Mouse (Mus musculus) heart, adult 8-10 months (tissue): ENCODE results near the gene Snrnp25. TPM values are rescaled to one million over a fixed set of nuclear protein-coding genes. Genes with fewer than 3 reads are reported as not detected.
A peak's percentile ranks its signal among the peaks of the same experiment; 100 is the strongest.

ENCODE experiments used
- DNase-seq: peaks from one replicate; pipeline ENCODE4 v3.0.0; 2022; ENCODE audit warnings: low spot score
- total RNA-seq, 4 experiments: library from RNA; stranded (reverse); gene quantifications; 2 replicates each; pipeline ENCODE4 v1.2.4; 2022

Gene Snrnp25
- total RNA-seq, result 10 to 100 TPM in 3 of 4 experiments, 1 to 10 TPM in 1; 9.7 to 14.0 (median 11.8) TPM

GRCm38 (mm10) chr11:32205058-32205873 is at the start of gene Snrnp25:
TSS of gene Snrnp25 (plus strand) at chr11:32205415.
- peak; percentile 98 for DNase-seq

- DNase-seq, result no peak
These were observed 48.2 kb upstream of the Snrnp25 start for GRCm38 (mm10) chr11:32156854-32157630.

GRCm38 (mm10) chr11:32157791-32158594 is 47.2 kb upstream of the Snrnp25 start:
- no peak for DNase-seq

- no peak for DNase-seq
These were observed 46.0 kb upstream of the Snrnp25 start for GRCm38 (mm10) chr11:32159176-32159575.

GRCm38 (mm10) chr11:32160341-32160740 is 44.9 kb upstream of the Snrnp25 start:
- no peak for DNase-seq

GRCm38 (mm10) chr11:32161500-32161899 is 43.7 kb upstream of the Snrnp25 start:
- DNase-seq, result no peak

GRCm38 (mm10) chr11:32161922-32162804 is 43.1 kb upstream of the Snrnp25 start:
- peak; percentile 9 for DNase-seq

GRCm38 (mm10) chr11:32166683-32167082 is 38.5 kb upstream of the Snrnp25 start:
- DNase-seq, result no peak

GRCm38 (mm10) chr11:32178506-32178905 is 26.7 kb upstream of the Snrnp25 start:
- no peak for DNase-seq

- no peak for DNase-seq
These were observed 24.0 kb upstream of the Snrnp25 start for GRCm38 (mm10) chr11:32181246-32181645.

GRCm38 (mm10) chr11:32181973-32182868 is 23.0 kb upstream of the Snrnp25 start:
- DNase-seq, result peak; percentile 85

GRCm38 (mm10) chr11:32184469-32184868 is 20.7 kb upstream of the Snrnp25 start:
- no peak for DNase-seq

GRCm38 (mm10) chr11:32186031-32186430 is 19.2 kb upstream of the Snrnp25 start:
- no peak for DNase-seq

GRCm38 (mm10) chr11:32187256-32187655 is 18.0 kb upstream of the Snrnp25 start:
- DNase-seq, result no peak

- no peak for DNase-seq
These were observed 16.3 kb upstream of the Snrnp25 start for GRCm38 (mm10) chr11:32188881-32189280.

GRCm38 (mm10) chr11:32189434-32189833 is 15.8 kb upstream of the Snrnp25 start:
- no peak for DNase-seq

- DNase-seq, result no peak
These were observed 15.1 kb upstream of the Snrnp25 start for GRCm38 (mm10) chr11:32190119-32190518.

- no peak for DNase-seq
These were observed 14.6 kb upstream of the Snrnp25 start for GRCm38 (mm10) chr11:32190603-32191110.

GRCm38 (mm10) chr11:32193156-32193555 is 12.1 kb upstream of the Snrnp25 start:
- no peak for DNase-seq

GRCm38 (mm10) chr11:32194086-32194485 is 11.1 kb upstream of the Snrnp25 start:
- DNase-seq, result no peak
